Mouse (Mus musculus): ENCODE data around the gene Hid1.

DNA sequence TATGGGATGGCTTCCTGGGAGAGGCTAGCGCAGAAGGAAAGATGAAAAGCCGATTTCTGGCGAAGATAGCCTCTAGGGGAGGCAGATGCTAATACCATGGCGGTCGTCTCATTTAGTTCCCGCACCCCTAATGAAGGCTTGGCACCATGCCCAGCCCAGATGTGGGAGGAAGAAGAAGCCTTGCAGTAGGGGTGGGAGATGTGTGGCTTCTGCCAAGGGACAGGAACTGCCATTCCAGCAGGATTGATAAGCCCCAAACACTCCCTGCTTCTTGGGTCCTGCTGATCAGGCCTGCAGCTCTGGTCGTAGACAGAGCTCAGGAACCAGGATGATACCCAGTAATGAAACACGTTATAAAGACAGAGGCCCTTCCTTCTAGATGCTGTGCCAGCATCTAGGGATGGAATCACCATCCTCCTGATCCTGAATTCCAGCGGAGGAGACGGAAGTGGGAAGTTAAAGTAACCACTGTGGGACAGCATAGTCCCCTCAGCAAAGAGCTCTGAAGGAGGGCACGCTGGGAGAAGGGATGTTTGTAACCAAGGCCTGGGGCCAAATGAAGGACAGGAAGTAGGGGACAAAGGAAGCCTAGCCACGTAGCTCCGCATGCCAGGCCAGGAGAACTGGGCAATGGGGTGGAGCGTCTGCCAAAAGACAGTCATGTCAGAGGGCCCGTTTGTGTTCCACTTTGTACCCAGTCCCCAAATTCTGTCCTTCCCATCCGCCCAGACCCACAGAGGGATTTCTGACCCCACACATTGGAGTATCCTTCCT, 16.3 kb upstream of the Hid1 start:
- no peak for TF ChIP-seq POLR2A (IDR thresholded peaks at IDR 0.05; ENCODE audit: low read depth, low read length)
- no peak for TF ChIP-seq CTCF (IDR thresholded peaks at IDR 0.05; ENCODE audit: extremely low read depth, insufficient read length, insufficient replicate concordance, low read depth, low read length)

Measured in small intestine, adult 2 months (tissue).